Comparison of ENCODE assay signal across 21 mouse cellular contexts in genomic region chr2:143882002-143882401, GRCm38 (mm10). TPM values are rescaled to one million over a fixed set of nuclear protein-coding genes. Genes with fewer than 3 reads are reported as not detected.
A peak's percentile ranks its signal among the peaks of the same experiment; 100 is the strongest.
DNase-seq lines count a peak whose midpoint lies in the region; ATAC-seq and TF ChIP-seq lines count a peak whose summit lies in the region.
"Had no signal": no experiment of that assay in that cellular context is flagged by ENCODE, and none has a peak within 500 bp of the region (broad histone marks: within the 10 kb centered on the region; RNA-seq: fewer than 3 reads in every experiment).

No protein-coding gene starts in this region.

- no peak for ATAC-seq in neural tube, embryonic 15.5 days (ENCODE audit: low FRiP score)
- ATAC-seq: forebrain, embryonic 13.5 days; intestine, embryonic 15.5 days; midbrain, embryonic 16.5 days; Patski had no signal

- no peak overlapping the region for H3K4me3 ChIP-seq in layer of hippocampus, adult 2 months
- H3K4me3 ChIP-seq in neural tube, embryonic 15.5 days (replicated peaks) = no peak overlapping the region
- H3K4me3 ChIP-seq: forebrain, embryonic 13.5 days; heart, embryonic 13.5 days; intestine, embryonic 15.5 days had no signal

- no peak overlapping the region for H3K27ac ChIP-seq in layer of hippocampus, adult 2 months
- no peak overlapping the region for H3K27ac ChIP-seq in neural tube, embryonic 15.5 days (replicated peaks)
- H3K27ac ChIP-seq: forebrain, embryonic 13.5 days; heart, embryonic 13.5 days; hindbrain, embryonic 14.5 days; intestine, embryonic 15.5 days had no signal

- TF ChIP-seq CTCF in layer of hippocampus, adult 2 months (conservative IDR thresholded peaks at IDR 0.05) = no peak

- peak; percentile 16 to 25 for DNase-seq in cerebellum, postnatal 10 days
- DNase-seq in cerebellum, adult 11 months = no peak
- peak; percentile 51 to 58 for DNase-seq in layer of hippocampus, adult 2 months (ENCODE audit: low spot score in 2 of 2)
- no peak for DNase-seq in layer of hippocampus, postnatal 10 days (ENCODE audit: low spot score in 2 of 2)
- DNase-seq in layer of hippocampus, postnatal 36 days = peak; percentile 25 to 51
- peak; percentile 34 for DNase-seq in right cerebral cortex, postnatal 25 days
- no peak for DNase-seq in testis, postnatal 14 days (ENCODE audit: low spot score)
- DNase-seq: adrenal gland, postnatal 14 days; cerebellum, adult 11-12 months; kidney, postnatal 4 days; lung, adult 2 months; thymus, adult 2 months had no signal

- no peaks in the 10 kb centered on the region for H3K9me3 ChIP-seq in neural tube, embryonic 15.5 days (replicated peaks)
- H3K9me3 ChIP-seq: forebrain, embryonic 13.5 days; heart, embryonic 13.5 days; intestine, embryonic 15.5 days had no signal

- 85% methylated on average over 4 of the region's 4 CpGs for whole genome bisulfite sequencing in neural tube, embryonic 15.5 days

- no peak overlapping the region for H3K9ac ChIP-seq in neural tube, embryonic 15.5 days (replicated peaks)
- H3K9ac ChIP-seq: forebrain, embryonic 13.5 days; heart, embryonic 13.5 days; hindbrain, embryonic 14.5 days; intestine, embryonic 15.5 days had no signal

- H3K27me3 ChIP-seq in neural tube, embryonic 15.5 days (replicated peaks) = no peaks in the 10 kb centered on the region
- H3K27me3 ChIP-seq: forebrain, embryonic 13.5 days; heart, embryonic 13.5 days; intestine, embryonic 15.5 days; Patski had no signal

- H3K4me2 ChIP-seq in neural tube, embryonic 15.5 days = no peak overlapping the region
- H3K4me2 ChIP-seq: forebrain, embryonic 13.5 days; heart, embryonic 13.5 days; hindbrain, embryonic 14.5 days; intestine, embryonic 15.5 days; liver, embryonic 11.5 days had no signal

- no peaks in the 10 kb centered on the region for H3K36me3 ChIP-seq in neural tube, embryonic 15.5 days
- H3K36me3 ChIP-seq: heart, embryonic 13.5 days; intestine, embryonic 15.5 days had no signal

- no peaks in the 10 kb centered on the region for H3K4me1 ChIP-seq in neural tube, embryonic 15.5 days
- H3K4me1 ChIP-seq: forebrain, embryonic 13.5 days; intestine, embryonic 15.5 days had no signal

RNA-seq across cellular contexts. Expression of gene Bfsp1, which starts 19.0 kb away (rescaled TPM):
- total RNA-seq in layer of hippocampus, adult 2 months (2021) = 1 to 10 TPM in 1 of 2 experiments, under 1 TPM in 1; 0.61 to 1.1 TPM
- 1 to 10 TPM; 5.0 TPM for total RNA-seq in layer of hippocampus, postnatal 10 days (2021)
- under 1 TPM; 0.55 to 0.71 TPM for total RNA-seq in layer of hippocampus, postnatal 36 days (2021)
- polyA plus RNA-seq in neural tube, embryonic 15.5 days (2015; fragmentation: Nextera tagmentation; extraction: Ambion mirVana) = 1.4 and 1.9 TPM in 2 replicates
- total RNA-seq: granulocyte monocyte progenitor cell, adult 5-6 weeks had no signal

RNA-seq across cellular contexts. Expression of gene Dstn, which starts 33.1 kb away (rescaled TPM):
- 100 to 1,000 TPM; 188 to 189 TPM for total RNA-seq in layer of hippocampus, adult 2 months (2021)
- total RNA-seq in layer of hippocampus, postnatal 10 days (2021) = 100 to 1,000 TPM; 257 to 268 TPM
- 100 to 1,000 TPM; 199 to 209 TPM for total RNA-seq in layer of hippocampus, postnatal 36 days (2021)
- 415 and 417 TPM in 2 replicates for polyA plus RNA-seq in neural tube, embryonic 15.5 days (2015; fragmentation: Nextera tagmentation; extraction: Ambion mirVana)

Comparison
In these comparisons a context has a peak if more than half of its experiments do, and no peak if none do; other contexts are left out.
1. DNase-seq: peak in cerebellum, postnatal 10 days (2 of 2), layer of hippocampus, adult 2 months (2 of 2), layer of hippocampus, postnatal 36 days (2 of 2) and right cerebral cortex, postnatal 25 days (single experiment); none in cerebellum, adult 11 months (single experiment), layer of hippocampus, postnatal 10 days (0 of 2) and testis, postnatal 14 days (single experiment).